Mouse (Mus musculus) retina, embryonic 14.5 days (tissue): ENCODE measurements around the gene Nox4.

ENCODE experiments used
- DNase-seq: peaks from one replicate; pipeline ENCODE4 v3.0.0-alpha.2; 2015; ENCODE audit warnings: low spot score

The Nox4 gene

DNA sequence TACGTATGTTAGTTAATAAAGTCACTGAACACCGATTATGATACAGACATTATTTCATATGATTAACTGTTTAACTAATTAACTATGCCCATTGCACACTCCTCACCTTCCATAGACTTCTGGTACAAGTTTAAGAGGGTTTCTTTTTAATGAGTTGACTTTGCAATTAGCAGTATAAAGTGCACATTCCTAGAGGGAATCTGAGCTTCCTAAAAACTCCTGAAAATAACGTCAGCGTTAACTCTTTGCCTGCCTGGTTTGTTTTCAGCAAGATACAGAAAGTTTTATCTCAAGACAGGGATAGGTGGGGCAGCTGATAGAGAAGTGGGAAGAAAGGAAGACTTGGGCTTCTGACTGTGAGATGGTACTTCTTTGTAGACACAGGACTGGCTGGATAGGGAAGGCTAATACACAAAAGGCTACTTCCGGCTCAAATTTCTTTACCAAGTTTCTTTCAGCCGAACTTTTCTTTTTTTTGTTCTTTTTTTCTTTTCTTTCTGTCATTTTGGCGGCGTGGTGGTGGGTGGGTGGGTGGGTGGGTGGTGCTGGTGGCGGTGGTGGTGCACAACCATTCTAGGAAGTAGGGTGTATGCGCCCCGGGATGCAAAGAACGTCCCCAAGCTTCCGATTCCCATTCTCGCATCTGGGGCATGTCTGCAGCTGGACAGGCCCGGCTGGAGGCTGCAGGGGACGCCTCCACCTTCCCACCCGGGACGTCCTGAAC, at the start of gene Nox4:
Nox4 (plus strand) TSS at position 241 of the 724 bp plus-strand sequence.
- DNase-seq: peak; percentile 41

GRCm38 (mm10) chr7:87204751-87205150, 41.1 kb upstream of the Nox4 start:
- DNase-seq: no peak

- no peak for DNase-seq
Measured at GRCm38 (mm10) chr7:87221712-87222111, 24.2 kb upstream of the Nox4 start.

- no peak for DNase-seq
Measured at GRCm38 (mm10) chr7:87222751-87223150, 23.1 kb upstream of the Nox4 start.

- DNase-seq: no peak
Measured at GRCm38 (mm10) chr7:87225617-87226016, 20.3 kb upstream of the Nox4 start.

GRCm38 (mm10) chr7:87227051-87227948, 18.6 kb upstream of the Nox4 start:
- DNase-seq: no peak

GRCm38 (mm10) chr7:87229502-87229901, 16.4 kb upstream of the Nox4 start:
- DNase-seq: no peak

- no peak for DNase-seq
Measured at GRCm38 (mm10) chr7:87241139-87241538, 4.8 kb upstream of the Nox4 start.

GRCm38 (mm10) chr7:87246580-87246934, 661 bp downstream of the Nox4 start:
- DNase-seq: peak; percentile 64

GRCm38 (mm10) chr7:87246940-87247339, 1.0 kb downstream of the Nox4 start:
- no peak for DNase-seq

GRCm38 (mm10) chr7:87247926-87248325, 2.0 kb downstream of the Nox4 start:
- DNase-seq: no peak

DNA sequence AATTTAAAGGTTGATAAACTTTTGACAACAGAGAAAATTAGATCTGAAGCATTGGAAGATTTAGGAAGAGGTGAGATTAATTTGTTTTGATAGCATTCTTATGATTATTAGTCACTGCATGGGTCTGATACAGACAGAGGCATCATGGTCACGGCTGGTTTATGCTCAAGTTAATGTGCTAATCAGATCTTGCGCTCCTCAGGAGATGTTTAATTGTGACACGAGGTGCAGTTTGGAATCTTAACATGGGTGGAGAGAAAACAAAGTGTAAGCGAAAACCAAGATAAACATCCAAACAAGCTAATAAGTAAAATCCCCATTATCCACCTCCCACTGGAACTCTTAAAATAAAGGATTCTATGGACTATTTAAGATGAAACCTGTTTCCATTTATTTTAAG, 6.2 kb downstream of the Nox4 start:
- DNase-seq: no peak

- peak; percentile 76 for DNase-seq
Measured at GRCm38 (mm10) chr7:87277225-87277624, 31.3 kb downstream of the Nox4 start.

- no peak for DNase-seq
Measured at GRCm38 (mm10) chr7:87303726-87304315, 57.9 kb downstream of the Nox4 start.

- DNase-seq: no peak
Measured at GRCm38 (mm10) chr7:87321571-87321970, 75.7 kb downstream of the Nox4 start.

DNA sequence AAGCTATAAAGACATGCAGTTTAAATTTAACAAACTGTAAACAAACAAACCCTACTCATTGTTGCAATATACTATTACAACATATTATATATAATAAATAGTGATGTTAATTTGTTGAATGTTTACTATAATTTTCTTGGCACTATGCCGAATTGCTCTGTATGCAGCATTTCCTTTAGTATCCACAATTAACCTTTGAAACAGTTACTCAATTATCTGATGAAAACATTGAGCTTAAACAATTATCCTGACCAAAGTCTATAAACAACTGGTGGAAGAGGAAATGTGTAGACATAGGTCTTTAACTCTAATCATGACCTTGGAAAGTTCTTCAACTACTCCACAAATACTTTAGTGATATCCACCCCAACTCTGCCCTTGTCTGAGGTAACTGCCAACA, 76.2 kb downstream of the Nox4 start:
- no peak for DNase-seq

GRCm38 (mm10) chr7:87330782-87331558, 85.1 kb downstream of the Nox4 start:
- DNase-seq: no peak

- no peak for DNase-seq
Measured at GRCm38 (mm10) chr7:87345598-87345997, 99.7 kb downstream of the Nox4 start.

- no peak for DNase-seq
Measured at GRCm38 (mm10) chr7:87352818-87353217, 106.9 kb downstream of the Nox4 start.

- DNase-seq: no peak
Measured at GRCm38 (mm10) chr7:87367834-87368233, 121.9 kb downstream of the Nox4 start.

DNA sequence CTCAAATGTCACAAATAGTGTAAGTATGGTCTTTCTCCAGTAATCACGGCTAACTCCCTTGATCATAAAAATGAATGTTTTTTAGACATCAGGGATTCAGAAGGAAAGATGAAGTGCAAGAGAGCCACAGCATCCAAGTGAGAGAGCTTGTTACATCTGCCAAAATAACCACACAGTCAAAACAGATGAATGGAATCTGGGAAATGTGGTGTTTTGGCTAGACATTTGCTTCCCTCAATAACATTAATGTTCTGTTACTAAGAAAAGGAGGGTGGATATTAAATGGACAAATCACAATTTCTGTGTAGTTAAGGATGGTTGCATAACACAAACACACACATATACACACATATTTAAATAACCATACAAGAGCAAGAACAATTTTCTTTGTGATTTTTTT, 123.2 kb downstream of the Nox4 start:
- DNase-seq: no peak

- DNase-seq: no peak
Measured at GRCm38 (mm10) chr7:87370789-87371188, 124.9 kb downstream of the Nox4 start.
